Mouse (Mus musculus) B cell, adult (primary cell): Measurements from ENCODE around the gene Gars. TPM values are rescaled to one million over a fixed set of nuclear protein-coding genes. Genes with fewer than 3 reads are reported as not detected.

Experiments
- total RNA-seq: library from RNA; stranded (reverse); gene quantifications from 4 replicates; pipeline ENCODE4 v1.2.4, GENCODE M21; 2023; ENCODE audit not compliant: inconsistent age

Gars gene
- total RNA-seq: 59.2 to 64.6 TPM (median 60.7 TPM) in 4 replicates

GRCm38 (mm10) chr6:55037799-55038670 is at the start of gene Gars:
TSS of gene Gars (plus strand) at chr6:55038007.

GRCm38 (mm10) chr6:54992734-54993260 is 45.0 kb upstream of the Gars start, which contains the start of gene Ggct:
TSS of gene Ggct (minus strand) at chr6:54992950.

Other genes starting within 250 kb of the Gars start
- 38.4 to 50.1 TPM (median 44.0 TPM) in 4 replicates for gene Znrf2, start 221.1 kb upstream of the Gars start, total RNA-seq
- 19.3 to 23.1 TPM (median 19.8 TPM) in 4 replicates for gene Nod1, start 65.4 kb upstream of the Gars start, total RNA-seq
- 23.9 to 28.9 TPM (median 25.4 TPM) in 4 replicates for gene Ggct, start 45.1 kb upstream of the Gars start, total RNA-seq
- gene Crhr2, start 95.0 kb downstream of the Gars start, total RNA-seq: not detected in 4 replicates
- not detected in 4 replicates for gene Inmt, start 137.0 kb downstream of the Gars start, total RNA-seq
- gene Mindy4, start 165.4 kb downstream of the Gars start, total RNA-seq: not detected in 4 replicates